Mouse (Mus musculus): ENCODE data around the gene Yrdc.
A peak's percentile ranks its signal among the peaks of the same experiment; 100 is the strongest.

Gene Yrdc

DNA sequence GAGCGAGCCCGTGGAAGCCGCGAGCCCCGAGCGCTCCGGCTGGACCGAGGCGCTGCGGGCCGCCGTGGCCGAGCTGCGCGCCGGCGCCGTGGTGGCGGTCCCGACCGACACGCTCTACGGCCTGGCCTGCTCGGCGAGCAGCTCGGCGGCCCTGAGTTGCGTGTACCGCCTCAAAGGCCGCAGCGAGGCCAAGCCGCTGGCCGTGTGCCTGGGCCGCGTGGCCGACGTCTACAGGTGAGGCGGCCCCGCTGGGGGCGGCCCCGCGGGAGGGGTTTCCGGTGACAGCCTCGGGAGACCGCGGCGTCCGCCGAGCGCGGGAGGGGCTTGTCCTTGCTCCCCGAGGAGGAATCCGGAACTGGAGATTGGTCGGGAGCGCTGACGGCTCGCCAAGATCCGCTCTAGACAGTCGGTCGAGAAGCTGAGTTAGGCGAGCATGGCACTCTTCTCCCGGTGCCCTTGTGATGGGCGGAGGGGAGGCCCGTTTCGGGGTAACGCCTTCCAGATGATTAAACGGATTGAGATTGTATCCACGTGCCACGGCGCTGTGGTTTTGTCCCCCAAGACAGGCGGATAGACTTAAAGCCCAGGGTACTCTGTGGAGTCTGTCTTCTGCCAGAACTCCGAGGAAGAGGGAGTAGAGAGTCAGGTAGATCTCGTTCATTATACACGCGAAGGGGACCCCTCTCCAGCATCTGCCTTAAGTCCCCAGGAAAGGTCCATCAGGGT lies 617 bp downstream of the Yrdc start, which contains the start of gene 1110065P20Rik:
1110065P20Rik (minus strand) TSS at position 264 of the 726 bp plus-strand sequence.
- DNase-seq (ENCODE audit: low spot score): peak; percentile 43

DNA sequence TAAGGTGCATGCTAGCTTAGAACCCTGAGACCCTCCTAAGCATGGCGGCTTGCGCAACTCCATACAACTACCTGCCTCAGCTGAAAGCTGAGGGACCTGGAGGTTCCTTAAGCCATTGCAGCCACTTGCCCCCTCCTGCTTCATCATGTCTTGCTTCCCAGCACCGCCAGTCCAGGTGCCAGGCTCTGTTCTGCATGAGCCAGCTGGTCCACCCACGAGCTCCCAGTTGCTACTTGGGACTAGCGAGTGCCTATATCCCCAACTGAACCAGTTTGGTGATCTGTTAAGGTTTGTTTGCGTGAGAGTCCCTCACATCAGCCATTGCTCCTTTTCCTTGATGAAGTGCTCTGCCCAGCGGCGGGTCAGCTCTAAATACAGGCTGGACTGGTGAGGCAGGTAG lies 5.8 kb downstream of the Yrdc start:
- DNase-seq (ENCODE audit: low spot score): no peak

DNA sequence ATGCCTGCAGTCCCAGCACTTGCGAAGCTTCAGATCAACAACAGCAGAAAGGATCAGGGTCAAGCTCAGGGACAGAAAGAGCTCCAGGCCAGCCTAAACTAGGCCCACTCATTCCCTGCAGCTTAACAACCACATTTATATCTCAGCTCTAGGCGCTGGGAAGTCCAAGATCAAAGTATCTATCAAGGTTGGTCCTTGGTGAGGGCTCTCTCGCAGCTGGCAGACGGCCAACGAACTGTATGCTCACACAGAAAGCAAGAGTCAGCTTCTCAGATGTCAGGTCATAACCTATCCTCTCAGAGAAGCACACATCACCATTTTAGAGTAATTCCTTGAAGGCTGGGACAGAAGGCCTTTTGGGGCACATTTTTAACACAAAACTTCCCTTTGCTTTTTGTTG lies 7.9 kb downstream of the Yrdc start:
- DNase-seq (ENCODE audit: low spot score): no peak

DNA sequence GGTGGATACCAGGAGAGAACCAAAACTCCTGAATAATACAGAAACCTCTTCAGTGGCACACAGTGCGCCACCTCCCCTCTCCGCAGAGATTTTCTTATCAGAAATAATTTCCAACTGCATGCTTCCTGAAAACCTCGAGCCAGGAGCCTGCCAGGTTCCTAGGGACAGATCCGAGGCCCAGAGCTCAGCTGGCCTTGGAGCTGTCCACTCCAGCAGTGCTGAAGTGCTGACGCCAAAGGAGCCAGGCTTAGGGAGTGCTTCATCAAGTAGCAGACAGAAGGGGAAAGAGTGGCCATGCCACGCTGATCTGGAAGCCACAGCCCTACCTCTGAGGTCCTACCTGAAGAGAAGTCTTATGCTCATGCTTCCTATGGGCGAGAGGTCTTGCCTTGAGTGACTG lies 10.0 kb downstream of the Yrdc start:
- DNase-seq (ENCODE audit: low spot score): peak; percentile 90

DNA sequence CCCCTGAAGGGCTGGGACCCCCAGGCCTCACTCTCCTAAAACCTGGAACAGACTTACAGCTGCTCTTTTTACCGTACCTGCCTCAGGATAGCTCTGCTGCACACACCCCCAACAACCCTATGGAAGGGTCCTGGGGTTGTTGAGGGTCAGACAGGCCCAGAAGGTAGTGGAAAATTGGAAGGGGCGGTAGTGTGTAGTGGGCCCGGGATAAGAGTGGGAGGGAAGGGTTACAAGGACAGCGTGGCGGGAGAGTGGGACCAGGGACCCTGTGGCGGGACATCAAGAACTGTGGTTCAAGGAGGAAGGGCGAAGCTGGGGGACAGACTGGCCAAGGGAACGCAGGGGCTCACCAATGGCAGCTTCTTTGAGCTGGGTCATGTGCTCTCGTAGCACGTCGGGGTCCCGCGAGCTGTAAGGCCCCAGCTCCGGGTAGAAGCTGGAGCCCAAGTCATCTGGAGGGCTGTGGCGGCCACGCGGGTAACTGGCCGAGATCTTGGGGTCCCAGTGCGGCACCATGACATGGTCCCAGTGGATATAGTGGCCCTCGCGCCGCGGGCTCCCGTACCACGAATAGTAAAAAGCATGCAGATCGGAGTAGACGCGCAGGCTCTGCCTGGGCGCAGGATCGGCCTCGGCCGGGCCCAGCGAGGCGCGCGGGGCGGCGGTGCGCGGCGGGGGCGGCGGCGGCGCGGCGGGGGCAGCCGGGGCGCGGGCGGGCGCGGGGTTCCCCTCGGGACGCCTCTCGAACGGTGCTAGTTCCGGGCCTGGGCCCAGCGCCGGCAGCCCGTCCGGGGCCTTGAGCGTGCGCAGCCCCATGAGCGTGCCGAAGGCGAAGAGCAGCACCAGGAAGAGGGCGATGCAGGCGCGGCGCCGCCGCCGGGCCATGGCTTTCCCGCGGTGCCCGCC lies 11.1 kb downstream of the Yrdc start, which contains the start of gene Maneal:
Maneal (minus strand) TSS at position 889 of the 906 bp plus-strand sequence.
- peak; percentile 35 for DNase-seq (ENCODE audit: low spot score)

DNA sequence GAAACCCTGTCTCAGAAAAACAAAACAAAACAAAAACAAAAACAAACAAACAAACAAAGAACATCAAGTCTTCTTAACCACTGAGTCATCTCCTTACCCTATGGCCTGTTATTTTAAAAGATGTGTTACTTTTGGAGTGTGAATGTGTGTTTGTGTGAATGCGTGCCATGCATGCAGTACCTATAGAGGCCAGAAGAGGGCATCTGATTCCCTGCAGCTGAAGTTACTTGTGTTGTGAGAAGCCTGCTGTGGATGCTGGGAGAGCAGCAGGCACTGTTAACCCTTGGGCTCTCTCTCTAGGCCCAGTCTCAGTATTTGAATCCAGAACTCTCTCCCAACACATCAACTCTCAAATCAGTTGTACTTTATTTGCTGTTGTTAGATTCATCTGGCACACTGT lies 22.2 kb downstream of the Yrdc start:
- no peak for DNase-seq (ENCODE audit: low spot score)

DNA sequence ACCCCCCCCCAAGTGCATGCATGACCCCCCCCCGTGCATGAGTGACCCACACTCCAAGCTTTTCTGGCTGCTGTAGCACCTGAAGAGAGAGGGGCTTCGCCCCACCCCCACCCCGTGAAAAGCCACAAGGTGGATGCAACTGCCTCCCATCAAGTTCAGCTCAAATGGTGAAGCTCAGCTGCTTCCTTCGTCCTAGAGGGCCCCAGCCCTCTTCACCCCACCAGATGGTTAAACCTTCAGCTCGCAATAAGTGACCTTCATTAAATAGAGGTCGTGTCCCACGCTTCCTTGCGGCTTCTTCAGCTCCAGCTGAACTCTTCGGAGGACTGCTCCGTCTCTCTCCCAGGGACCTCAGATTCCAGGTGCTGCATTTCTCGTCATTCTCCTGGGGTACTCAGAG lies 30.1 kb downstream of the Yrdc start, which contains the start of gene Epha10:
Epha10 (plus strand) TSS at position 301 of the 400 bp plus-strand sequence.
- DNase-seq (ENCODE audit: low spot score): no peak

DNA sequence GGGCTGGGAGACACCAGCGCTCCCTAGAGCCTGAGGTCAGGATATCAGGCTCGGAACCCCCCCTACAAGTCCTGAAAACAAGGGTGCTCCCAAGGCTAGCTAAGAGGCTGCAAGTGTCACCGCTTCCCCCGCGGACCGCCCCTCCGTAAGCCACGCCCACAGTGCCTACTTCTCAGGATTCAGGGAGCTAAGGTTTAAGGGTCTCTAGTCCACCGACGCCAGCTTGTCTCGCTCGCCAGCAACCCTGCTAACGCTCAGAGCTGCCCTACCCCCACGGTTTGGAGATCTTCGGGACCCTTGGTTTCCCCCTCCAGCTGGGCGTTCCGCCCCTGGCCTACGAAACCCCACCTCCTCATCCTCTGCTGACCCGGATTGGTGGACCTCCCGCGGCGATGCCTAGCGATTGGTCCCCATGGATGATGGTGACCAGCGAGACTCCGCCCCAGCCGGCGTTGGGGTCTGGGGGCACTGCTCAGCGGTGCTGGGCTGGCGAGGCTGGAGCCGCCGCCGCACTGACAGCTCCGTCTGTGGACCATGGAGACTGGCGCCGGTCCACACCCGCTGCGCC lies 30.9 kb downstream of the Yrdc start:
- peak; percentile 94 for DNase-seq (ENCODE audit: low spot score)

DNA sequence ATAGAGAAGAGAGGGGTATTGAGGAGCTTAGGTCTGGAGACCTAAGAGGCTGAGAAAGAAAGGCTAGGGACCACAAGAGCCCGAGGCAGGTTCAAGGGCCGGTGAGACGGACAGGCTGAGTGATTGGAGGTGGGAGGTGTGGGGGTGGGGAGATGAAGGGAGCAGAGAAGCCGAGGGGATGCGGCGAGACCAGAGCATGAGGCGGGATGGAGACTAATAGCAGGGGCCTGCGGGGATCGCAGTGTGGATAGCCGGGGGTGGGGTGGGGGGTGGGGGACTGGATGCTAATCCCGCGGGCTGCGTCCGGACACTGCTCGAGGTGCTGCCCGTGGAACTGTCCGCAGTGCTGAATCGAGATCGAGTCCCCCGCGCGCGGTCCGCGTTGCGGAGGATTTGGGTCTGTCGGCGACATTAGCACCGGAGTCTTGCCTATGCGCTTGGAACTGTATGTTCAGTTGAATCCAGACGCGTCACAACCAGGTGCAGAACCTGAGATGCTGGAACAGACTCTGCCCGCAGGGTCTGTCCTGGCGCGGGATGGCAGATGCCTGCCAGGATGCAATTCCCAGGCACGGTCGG lies 31.8 kb downstream of the Yrdc start:
- peak; percentile 76 for DNase-seq (ENCODE audit: low spot score)

DNA sequence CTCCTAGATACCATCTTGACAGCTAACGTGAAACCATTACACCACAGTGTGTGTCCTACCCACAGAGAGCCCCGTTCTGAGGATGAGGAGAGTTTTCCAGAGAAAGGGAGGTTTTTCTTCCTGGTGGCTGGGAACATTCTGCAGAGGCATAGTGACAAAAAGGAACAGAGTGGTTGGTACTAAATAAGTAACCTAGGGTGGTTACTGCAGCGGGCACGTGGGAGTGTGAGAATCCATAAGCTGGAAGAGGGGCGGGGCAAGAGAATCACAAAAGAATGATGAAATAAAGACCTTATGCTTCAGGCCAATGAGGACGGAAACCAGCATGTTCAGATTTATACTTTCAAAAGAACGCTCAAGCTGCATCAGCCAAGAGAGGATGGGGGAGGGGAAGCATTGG lies 38.2 kb downstream of the Yrdc start:
- DNase-seq (ENCODE audit: low spot score): no peak

DNA sequence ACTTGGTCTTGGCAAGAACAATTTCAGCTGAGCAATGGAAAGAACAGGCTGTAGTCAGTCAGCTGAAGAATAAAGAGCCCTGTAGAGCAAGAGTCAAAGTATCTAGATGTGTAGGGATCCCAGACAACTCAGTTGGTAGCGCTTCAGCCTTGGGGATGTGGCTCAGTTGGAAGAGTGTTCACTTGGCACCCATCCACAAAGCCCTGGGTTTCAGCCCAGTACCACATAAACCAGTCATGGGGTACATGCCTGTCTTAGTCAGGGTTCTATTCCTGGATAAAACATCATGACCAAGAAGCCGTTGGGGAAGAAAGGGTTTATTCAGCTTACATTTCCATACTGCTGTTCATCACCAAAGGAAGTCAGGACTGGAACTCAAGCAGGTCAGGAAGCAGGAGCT lies 39.5 kb downstream of the Yrdc start:
- no peak for DNase-seq (ENCODE audit: low spot score)

DNA sequence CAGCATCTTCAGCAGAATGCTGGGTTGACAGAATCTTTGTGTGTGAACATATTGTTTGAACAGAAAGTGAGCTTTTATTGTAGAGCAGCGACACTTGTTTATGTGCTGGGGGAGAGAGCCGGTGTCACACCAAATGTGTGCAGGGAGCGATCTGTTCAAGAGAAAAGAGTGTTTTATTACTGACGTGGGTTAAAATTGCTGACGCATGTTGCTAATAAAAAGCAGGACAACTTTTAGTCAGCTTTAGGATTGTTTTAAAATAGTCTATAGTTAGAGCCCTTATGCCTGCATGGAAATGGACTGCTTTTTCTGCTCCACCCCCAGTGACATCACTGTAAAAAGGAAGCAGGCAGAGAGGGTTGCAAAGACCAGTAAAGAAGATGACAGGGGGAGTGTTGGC lies 40.4 kb downstream of the Yrdc start:
- no peak for DNase-seq (ENCODE audit: low spot score)

DNA sequence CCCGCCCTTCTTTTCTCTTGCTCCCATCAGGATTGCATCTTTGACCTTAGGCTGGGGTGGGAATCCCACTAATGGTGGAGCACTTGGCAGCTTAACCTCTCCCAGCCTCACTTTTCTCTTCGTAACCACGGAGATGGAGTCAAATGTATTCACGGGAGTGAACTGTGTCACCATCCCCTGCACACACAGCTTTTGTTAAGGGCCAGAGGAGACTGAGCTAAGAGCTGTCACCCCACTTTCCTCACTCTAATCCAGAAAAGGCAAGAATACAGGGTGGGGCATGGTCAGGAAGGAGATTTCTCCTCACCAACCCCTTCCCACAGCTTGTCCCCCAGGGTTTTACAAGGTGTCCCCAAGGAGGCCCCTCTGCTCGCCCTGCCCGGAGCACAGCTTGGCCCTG lies 43.3 kb downstream of the Yrdc start:
- no peak for DNase-seq (ENCODE audit: low spot score)

DNA sequence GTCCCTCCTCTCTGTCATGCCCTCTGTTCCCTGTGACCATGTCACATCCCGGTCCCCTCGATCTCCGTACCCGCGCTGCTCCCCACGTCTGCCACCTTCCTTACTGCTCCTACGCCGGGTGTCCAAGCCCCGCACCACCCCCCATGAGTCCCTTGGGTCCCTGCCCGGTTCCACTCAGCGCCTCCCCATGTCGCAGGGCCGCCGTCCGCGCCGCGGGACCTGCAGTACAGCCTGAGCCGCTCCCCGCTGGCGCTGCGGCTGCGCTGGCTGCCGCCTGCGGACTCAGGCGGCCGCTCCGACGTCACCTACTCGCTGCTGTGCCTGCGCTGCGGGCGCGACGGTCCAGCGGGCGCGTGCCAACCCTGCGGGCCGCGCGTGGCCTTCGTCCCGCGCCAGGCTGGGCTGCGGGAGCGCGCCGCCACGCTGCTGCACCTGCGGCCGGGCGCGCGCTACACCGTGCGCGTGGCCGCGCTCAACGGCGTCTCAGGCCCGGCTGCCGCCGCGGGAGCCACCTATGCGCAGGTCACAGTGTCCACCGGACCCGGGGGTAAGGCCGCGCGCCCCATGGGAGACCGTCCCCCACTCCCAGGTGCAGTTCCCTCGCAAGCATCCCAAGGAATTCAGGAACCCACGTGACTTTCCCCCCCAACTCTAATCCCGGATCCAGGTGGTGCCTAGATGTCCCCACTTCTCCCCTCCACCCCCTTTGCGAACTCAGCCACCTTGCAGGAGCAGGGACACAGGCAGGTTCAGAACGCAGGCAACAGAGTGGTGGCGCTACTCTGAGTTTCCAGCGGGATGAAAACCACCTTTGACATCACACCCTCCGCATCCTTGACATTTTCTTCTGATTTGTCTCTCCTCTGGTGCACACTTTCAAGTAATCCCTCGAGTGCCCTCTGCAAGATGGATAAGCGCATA lies 44.3 kb downstream of the Yrdc start:
- peak; percentile 50 for DNase-seq (ENCODE audit: low spot score)

DNA sequence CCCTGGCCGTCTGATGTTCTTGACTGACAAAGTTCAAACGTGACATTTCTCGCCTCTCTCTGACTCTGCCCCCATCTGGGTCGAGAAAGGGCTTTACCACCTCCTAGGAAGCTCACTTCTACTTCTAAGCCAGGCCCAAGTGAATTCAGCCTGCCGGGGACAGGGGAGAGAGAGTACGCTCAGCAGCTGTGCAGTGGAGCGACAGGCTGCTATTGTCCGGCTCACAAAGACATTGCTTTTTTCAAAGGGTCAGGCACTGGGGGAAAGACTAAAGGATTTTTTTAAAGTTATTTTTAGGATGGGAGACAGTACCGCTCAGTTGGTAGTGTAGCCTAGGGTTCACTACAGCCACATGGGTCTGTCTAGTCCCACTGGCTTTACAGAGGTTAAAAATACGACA lies 47.9 kb downstream of the Yrdc start:
- peak; percentile 72 for DNase-seq (ENCODE audit: low spot score)

DNA sequence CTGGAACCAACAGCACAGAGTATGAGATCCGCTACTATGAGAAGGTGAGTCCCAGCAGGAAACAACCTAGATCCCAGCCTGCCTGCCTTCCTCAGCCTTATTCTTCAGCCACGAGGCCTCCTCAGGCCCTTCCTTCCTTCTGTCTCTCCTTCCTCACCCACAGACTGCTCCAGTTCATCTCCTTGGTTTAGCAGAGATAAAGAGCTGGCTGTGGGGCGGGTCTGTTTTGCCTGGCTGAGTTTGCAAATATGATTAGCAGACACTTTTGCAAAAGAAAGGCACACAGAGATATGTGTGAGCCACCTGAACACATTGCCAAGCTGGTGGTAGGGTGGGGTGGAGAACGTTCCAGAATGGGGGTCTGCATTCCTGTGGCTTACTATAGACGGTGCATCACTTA lies 49.4 kb downstream of the Yrdc start:
- DNase-seq (ENCODE audit: low spot score): no peak
